Mouse (Mus musculus): Measurements from ENCODE around the gene Dusp23.

DNA sequence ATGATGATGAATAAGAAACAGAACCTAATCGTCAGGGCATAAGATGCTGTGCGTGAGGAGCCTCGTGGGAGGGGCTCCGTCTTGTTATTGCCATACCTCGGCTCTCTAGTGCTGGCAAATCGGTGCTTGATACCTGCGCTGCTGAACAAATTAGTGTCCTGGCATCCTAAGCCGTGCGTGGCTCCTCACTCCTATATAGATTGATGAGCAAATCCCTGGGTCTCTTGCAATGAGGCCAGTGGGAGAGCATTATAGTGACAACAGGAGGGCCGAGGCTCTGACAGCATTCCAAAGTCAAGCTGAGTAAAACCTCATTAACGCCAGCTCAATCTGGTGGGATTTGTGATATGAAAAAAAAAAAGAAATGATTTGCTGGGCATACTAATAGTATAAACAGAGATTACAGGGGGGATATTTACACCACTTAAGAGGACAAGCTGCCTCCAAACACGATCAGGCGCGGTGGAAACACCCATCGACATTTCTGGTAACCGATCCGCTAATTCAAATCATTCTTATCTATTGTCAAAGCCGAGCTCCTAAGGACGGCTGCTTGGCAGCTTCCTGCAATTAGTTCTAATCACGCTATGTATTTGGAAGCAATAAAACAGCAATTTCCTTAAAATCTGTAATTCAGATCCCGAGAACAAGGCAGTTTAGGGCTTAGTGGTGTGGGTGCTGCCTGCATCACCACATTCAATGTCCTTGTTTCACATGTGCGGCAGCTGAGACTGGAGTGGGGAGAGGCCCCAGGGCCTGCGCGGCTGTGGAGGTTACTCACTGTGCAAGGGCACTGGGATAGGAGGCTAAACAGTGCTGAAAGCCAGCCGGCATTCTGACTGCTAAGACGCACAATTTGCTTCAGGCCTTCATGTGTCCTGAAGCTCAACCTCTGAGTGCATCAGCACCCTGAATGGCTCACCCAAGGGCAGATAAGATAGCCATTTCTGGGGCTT, 46.9 kb downstream of the Dusp23 start:
- TF ChIP-seq GATA1 (IDR thresholded peaks at IDR 0.05; ENCODE audit: low read length) = no peak
- TF ChIP-seq TAL1 (IDR thresholded peaks at IDR 0.05; ENCODE audit: low read length) = no peak

Measured in erythroblast, embryonic 14.5 days (primary cell).